Mouse (Mus musculus): ENCODE results near the gene Ube2g1. TPM values are rescaled to one million over a fixed set of nuclear protein-coding genes. Genes with fewer than 3 reads are reported as not detected.
"Not testable (repeated sequence)": the region's sequence is repeated elsewhere in the genome, so short reads cannot be mapped to it uniquely, and the experiment has no call there.

The Ube2g1 gene
- polyA plus RNA-seq, 1 experiment from 2014 or later, result 84.5 TPM

DNA sequence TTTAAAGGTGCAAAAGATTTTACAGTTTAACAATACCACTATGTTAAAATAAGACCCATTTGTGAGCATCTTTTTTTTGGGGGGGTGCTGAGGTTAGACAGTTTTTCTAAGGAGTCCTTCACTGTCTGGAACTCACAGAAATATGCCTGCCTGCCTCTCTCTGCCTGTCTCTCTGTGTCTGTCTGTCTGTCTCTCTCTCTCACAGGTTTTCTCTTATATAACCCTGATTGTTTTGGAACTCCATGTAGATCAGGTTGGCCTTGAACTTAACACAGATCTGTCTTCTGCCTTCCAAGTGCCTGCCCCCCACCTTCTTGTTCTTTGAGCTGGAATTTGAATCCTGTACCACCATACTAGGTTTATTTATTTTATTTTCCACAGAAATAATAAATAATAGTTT, 2.2 kb downstream of the Ube2g1 start:
- H3K9me3 ChIP-seq, result no peaks in the 10 kb centered on the region
- no peaks in the 10 kb centered on the region for H3K27me3 ChIP-seq
- peak overlapping the region; percentile 38 for H3K4me2 ChIP-seq (replicated peaks)
- H3K27ac ChIP-seq, result no peak overlapping the region
- peaks cover 7% of the 10 kb centered on the region for H3K4me1 ChIP-seq
- no peak overlapping the region for H3K9ac ChIP-seq
- no peak overlapping the region for H3K4me3 ChIP-seq
- no peaks in the 10 kb centered on the region for H3K36me3 ChIP-seq
- no peak for ATAC-seq (ENCODE audit: low FRiP score, low read depth)

GRCm38 (mm10) chr11:72614336-72614735, 7.3 kb downstream of the Ube2g1 start:
- H3K27ac ChIP-seq; H3K4me1 ChIP-seq; H3K27me3 ChIP-seq; ATAC-seq (ENCODE audit: low FRiP score, low read depth); H3K9me3 ChIP-seq; H3K4me3 ChIP-seq; H3K36me3 ChIP-seq; H3K4me2 ChIP-seq (replicated peaks); H3K9ac ChIP-seq: not testable (repeated sequence)
- 85% methylated on average over 3 of the region's 3 CpGs for WGBS

DNA sequence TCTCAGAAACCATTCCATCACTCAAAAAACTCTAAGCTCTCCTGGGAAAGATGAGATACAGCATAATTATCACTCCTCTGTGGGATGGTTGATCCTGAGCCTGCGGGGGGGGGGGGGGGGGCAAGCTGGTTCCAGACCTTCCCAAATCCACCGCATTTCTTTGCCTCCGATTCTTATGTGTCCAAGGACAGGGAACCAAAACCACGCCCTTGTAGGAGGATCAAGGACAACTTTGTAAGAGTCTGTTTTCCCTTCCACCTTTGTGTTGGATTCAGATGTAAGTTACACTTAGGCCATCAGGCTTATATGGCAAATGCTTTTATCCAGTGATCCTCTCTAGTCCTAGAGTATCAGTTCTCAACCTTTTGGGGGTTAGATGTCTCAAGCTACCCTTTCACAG, 8.8 kb downstream of the Ube2g1 start:
- no peaks in the 10 kb centered on the region for H3K27me3 ChIP-seq
- no peak overlapping the region for H3K9ac ChIP-seq
- ATAC-seq (ENCODE audit: low FRiP score, low read depth), result no peak
- peaks cover 6% of the 10 kb centered on the region for H3K36me3 ChIP-seq
- no peak overlapping the region for H3K27ac ChIP-seq
- no peaks in the 10 kb centered on the region for H3K9me3 ChIP-seq
- H3K4me3 ChIP-seq, result no peak overlapping the region
- no peaks in the 10 kb centered on the region for H3K4me1 ChIP-seq
- no peak overlapping the region for H3K4me2 ChIP-seq (replicated peaks)
- 75% methylated on average over 4 of the region's 4 CpGs for WGBS

DNA sequence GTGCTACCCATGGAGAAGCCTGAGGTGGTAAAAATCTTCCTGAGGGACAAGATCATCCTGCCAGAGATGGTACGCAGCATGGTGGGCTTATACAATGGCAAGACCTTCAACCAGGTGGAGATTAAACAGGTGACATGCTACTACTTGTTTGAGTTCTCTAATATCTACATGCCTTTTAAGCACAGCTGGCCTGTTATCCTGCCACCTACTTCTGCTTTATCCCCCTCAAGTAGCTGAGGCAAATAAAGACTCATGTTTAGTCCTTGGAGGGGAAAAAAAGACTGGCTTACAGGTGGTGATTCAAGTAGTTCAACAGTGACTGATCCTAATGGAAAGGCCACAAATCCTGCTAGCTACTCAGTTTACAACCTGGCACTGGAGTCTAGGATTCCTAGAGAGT, 11.4 kb downstream of the Ube2g1 start:
- no peak overlapping the region for H3K4me3 ChIP-seq
- H3K36me3 ChIP-seq, result peaks cover 6% of the 10 kb centered on the region
- H3K4me1 ChIP-seq, result no peaks in the 10 kb centered on the region
- no peak overlapping the region for H3K4me2 ChIP-seq (replicated peaks)
- H3K27me3 ChIP-seq, result no peaks in the 10 kb centered on the region
- ATAC-seq (ENCODE audit: low FRiP score, low read depth), result no peak
- no peak overlapping the region for H3K9ac ChIP-seq
- H3K27ac ChIP-seq, result no peak overlapping the region
- WGBS, result 97% methylated on average over 1 of the region's 1 CpGs
- no peaks in the 10 kb centered on the region for H3K9me3 ChIP-seq

DNA sequence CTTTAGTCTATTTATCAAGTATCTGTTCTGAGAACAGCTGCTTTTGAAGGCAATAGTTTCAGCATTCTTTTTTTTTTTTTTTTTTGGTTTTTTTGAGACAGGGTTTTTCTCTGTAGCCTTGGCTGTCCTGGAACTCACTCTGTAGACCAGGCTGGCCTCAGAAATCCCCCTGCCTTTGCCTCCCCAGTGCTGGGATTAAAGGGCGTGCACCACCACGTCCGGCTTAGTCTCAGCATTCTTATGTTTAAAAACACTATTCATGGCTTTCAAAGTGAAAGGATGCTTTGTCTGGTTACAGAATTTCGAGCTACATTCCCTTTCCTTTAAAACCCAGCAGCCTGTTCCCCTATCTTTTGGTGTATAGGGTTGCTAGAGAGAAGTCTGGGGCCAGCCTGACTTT, 35.6 kb downstream of the Ube2g1 start:
- Histone ChIP-seq H3K9me3 (no peaks in the 10 kb centered on the region), H3K4me1 (no peaks in the 10 kb centered on the region), H3K4me3 (no peak overlapping the region), H3K27me3 (no peaks in the 10 kb centered on the region), H3K9ac (no peak overlapping the region), H3K4me2 (replicated peaks) (no peak overlapping the region), H3K36me3 (peaks cover 4% of the 10 kb centered on the region; the same call in 1 of the 2 replicates), H3K27ac (no peak overlapping the region)
- no peak for ATAC-seq (ENCODE audit: low FRiP score, low read depth)
- 69% methylated on average over 4 of the region's 4 CpGs for WGBS

GRCm38 (mm10) chr11:72645386-72645785, 38.3 kb downstream of the Ube2g1 start:
- no peak overlapping the region for H3K4me3 ChIP-seq
- ATAC-seq (ENCODE audit: low FRiP score, low read depth), result no peak
- H3K36me3 ChIP-seq, result peaks cover 4% of the 10 kb centered on the region; the same call in 1 of the 2 replicates
- no peaks in the 10 kb centered on the region for H3K9me3 ChIP-seq
- H3K4me1 ChIP-seq, result no peaks in the 10 kb centered on the region
- H3K4me2 ChIP-seq (replicated peaks), result no peak overlapping the region
- 92% methylated on average over 5 of the region's 5 CpGs for WGBS
- no peaks in the 10 kb centered on the region for H3K27me3 ChIP-seq
- no peak overlapping the region for H3K27ac ChIP-seq
- no peak overlapping the region for H3K9ac ChIP-seq

- Histone ChIP-seq H3K4me1 (no peaks in the 10 kb centered on the region), H3K27me3 (no peaks in the 10 kb centered on the region), H3K27ac (no peak overlapping the region), H3K36me3 (no peaks in the 10 kb centered on the region), H3K9me3 (no peaks in the 10 kb centered on the region), H3K4me2 (replicated peaks) (no peak overlapping the region), H3K4me3 (no peak overlapping the region), H3K9ac (no peak overlapping the region)
- whole genome bisulfite sequencing, result 71% methylated on average over 2 of the region's 2 CpGs
- ATAC-seq (ENCODE audit: low FRiP score, low read depth), result no peak
Measured at GRCm38 (mm10) chr11:72650347-72650746, 43.3 kb downstream of the Ube2g1 start.

DNA sequence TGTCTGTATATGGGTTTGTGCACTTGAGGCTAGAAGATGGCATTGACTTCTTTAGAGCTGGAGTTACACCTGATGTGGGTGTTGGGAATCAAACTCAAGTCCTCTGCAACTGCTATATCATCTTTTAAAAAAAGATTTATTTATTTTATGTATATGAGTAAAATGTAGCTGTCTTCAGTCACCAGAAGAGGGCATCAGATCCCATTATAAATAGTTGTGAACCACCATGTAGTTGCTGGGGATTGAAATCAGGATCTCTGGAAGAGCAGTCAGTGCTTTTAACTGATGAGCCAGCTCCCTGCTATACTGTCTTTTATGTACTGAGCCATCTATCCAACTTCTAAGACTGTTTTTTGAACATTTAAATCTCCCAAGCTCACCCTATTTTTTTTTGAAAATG, 52.8 kb downstream of the Ube2g1 start:
- H3K4me3 ChIP-seq, result no peak overlapping the region
- no peak overlapping the region for H3K4me2 ChIP-seq (replicated peaks)
- no peak overlapping the region for H3K27ac ChIP-seq
- no peaks in the 10 kb centered on the region for H3K9me3 ChIP-seq
- H3K36me3 ChIP-seq, result no peaks in the 10 kb centered on the region
- no peak for ATAC-seq (ENCODE audit: low FRiP score, low read depth)
- H3K4me1 ChIP-seq, result no peaks in the 10 kb centered on the region
- H3K9ac ChIP-seq, result no peak overlapping the region
- no peaks in the 10 kb centered on the region for H3K27me3 ChIP-seq

DNA sequence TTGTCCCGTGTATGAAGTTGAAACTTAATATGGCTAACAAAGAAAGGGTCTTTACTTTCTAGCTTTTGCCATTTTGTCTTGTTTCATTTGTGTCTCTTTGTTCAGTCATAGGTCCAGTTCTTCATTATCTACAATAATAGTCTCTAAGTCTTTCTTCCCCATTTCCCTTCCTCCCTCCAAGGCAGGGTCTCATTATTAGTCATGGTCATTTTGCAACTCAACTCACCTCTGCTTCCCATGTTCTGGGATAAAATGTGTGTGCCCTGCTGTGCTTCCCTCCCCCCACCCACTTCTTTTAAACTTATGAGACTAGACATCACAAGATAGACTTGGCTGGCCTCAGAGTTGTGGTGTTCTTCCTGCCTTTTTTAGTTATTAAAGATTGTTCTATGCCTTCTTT, 53.3 kb downstream of the Ube2g1 start:
- H3K9me3 ChIP-seq, result no peaks in the 10 kb centered on the region
- H3K4me3 ChIP-seq, result no peak overlapping the region
- no peak overlapping the region for H3K4me2 ChIP-seq (replicated peaks)
- WGBS, result 92% methylated on average over 1 of the region's 1 CpGs
- no peaks in the 10 kb centered on the region for H3K4me1 ChIP-seq
- no peaks in the 10 kb centered on the region for H3K36me3 ChIP-seq
- ATAC-seq (ENCODE audit: low FRiP score, low read depth), result no peak
- H3K27ac ChIP-seq, result no peak overlapping the region
- no peak overlapping the region for H3K9ac ChIP-seq
- no peaks in the 10 kb centered on the region for H3K27me3 ChIP-seq

- Histone ChIP-seq H3K9me3 (no peaks in the 10 kb centered on the region), H3K4me1 (no peaks in the 10 kb centered on the region), H3K27ac (no peak overlapping the region), H3K27me3 (no peaks in the 10 kb centered on the region), H3K4me2 (replicated peaks) (no peak overlapping the region), H3K4me3 (no peak overlapping the region), H3K9ac (no peak overlapping the region), H3K36me3 (no peaks in the 10 kb centered on the region)
- no peak for ATAC-seq (ENCODE audit: low FRiP score, low read depth)
- 92% methylated on average over 4 of the region's 4 CpGs for WGBS
Measured at GRCm38 (mm10) chr11:72664641-72665040, 57.6 kb downstream of the Ube2g1 start.

DNA sequence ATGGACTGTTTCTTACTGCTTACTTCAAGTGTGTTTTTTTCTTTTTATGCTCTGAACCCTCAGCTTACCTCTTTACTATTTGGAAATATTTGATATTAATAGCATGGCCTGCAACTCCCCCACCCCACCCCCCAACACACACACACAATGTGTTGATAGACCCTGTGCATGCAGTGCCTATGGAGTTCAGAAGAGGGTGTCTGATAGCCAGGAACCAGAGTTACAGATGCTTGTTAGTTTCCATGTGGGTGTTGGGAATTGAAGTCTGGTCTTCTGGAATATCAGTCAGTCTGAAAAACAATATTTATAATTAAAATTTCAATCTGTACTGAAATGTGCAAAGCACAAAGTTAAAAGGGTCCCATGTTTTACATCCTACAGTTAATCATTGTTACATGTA, 63.6 kb downstream of the Ube2g1 start:
- no peak overlapping the region for H3K9ac ChIP-seq
- H3K4me1 ChIP-seq, result no peaks in the 10 kb centered on the region
- ATAC-seq (ENCODE audit: low FRiP score, low read depth), result no peak
- H3K4me3 ChIP-seq, result no peak overlapping the region
- H3K4me2 ChIP-seq (replicated peaks), result no peak overlapping the region
- H3K27me3 ChIP-seq, result no peaks in the 10 kb centered on the region
- H3K27ac ChIP-seq, result no peak overlapping the region
- no peaks in the 10 kb centered on the region for H3K9me3 ChIP-seq
- H3K36me3 ChIP-seq, result no peaks in the 10 kb centered on the region; the same call in 1 of the 2 replicates

DNA sequence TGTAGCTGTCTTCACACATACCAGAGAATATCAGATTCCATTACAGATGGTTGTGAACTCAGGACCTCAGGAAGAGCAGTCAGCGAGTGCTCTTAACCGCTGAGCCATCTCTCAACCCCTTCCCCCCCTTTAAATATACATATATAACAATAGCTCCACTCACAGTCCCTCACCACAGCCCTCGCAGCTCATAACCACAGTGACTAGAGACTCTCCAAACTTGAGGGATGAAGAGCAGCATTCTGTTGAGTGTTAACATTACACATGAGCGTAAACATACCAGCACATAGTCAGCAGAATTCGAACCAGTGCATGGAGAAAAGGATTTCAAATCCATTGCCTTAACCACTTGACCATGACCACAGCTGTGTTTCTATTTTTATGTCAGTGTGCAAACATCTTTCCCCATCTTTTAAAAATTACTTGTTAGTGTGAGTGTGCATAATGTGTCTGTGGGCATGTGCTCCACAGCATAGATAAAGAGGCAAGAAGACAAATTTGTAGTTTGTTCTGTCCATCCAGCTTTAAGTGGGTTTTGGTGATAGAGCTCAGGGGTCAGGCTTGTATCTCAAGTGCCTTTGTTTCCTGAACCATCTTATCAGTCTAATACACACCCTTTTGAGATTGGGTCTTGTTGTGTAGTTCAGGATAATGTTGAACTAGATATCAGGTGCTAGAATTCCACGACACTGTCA, 64.4 kb downstream of the Ube2g1 start:
- 88% methylated on average over 6 of the region's 6 CpGs for WGBS

DNA sequence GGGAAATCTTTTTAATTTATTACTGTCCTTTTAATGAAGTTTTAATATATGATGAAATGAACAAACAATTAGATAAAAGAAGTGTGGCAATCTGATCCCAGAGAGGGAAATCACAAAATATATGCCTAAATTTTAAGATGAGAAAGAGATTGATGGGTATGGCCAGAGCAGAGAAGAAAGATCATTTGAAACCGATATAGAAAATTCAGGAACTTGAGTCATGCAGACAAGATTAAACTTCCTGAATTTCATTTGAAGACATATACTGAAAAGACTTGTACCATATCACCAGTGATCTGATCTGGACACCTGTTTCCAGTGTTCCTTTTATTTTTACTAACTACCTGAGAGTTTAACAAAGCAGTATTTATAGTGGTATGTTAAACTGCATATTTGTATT, 65.4 kb downstream of the Ube2g1 start:
- Histone ChIP-seq H3K4me1 (no peaks in the 10 kb centered on the region), H3K9ac (no peak overlapping the region), H3K4me2 (replicated peaks) (no peak overlapping the region), H3K36me3 (no peaks in the 10 kb centered on the region; the same call in 1 of the 2 replicates), H3K27me3 (no peaks in the 10 kb centered on the region), H3K27ac (no peak overlapping the region), H3K4me3 (no peak overlapping the region), H3K9me3 (no peaks in the 10 kb centered on the region)
- WGBS, result 91% methylated on average over 1 of the region's 1 CpGs
- no peak for ATAC-seq (ENCODE audit: low FRiP score, low read depth)

More for the DNA sequence above, 64.4 kb downstream of the Ube2g1 start:
- H3K9ac ChIP-seq, result no peak overlapping the region
- H3K4me3 ChIP-seq, result no peak overlapping the region
- no peaks in the 10 kb centered on the region for H3K4me1 ChIP-seq
- H3K4me2 ChIP-seq (replicated peaks), result no peak overlapping the region
- no peaks in the 10 kb centered on the region; the same call in 1 of the 2 replicates for H3K36me3 ChIP-seq
- no peak for ATAC-seq (ENCODE audit: low FRiP score, low read depth)
- H3K9me3 ChIP-seq, result no peaks in the 10 kb centered on the region
- H3K27me3 ChIP-seq, result no peaks in the 10 kb centered on the region
- no peak overlapping the region for H3K27ac ChIP-seq
